Mouse (Mus musculus): ENCODE measurements around the gene Dok5. TPM values are rescaled to one million over a fixed set of nuclear protein-coding genes. Genes with fewer than 3 reads are reported as not detected.

Dok5 gene
- polyA plus RNA-seq (2012; rRNA removed), result 0.07 and 0.11 TPM in 2 replicates

GRCm38 (mm10) chr2:170731632-170732561 lies at the start of gene Dok5:
Gene Dok5 (plus strand): TSS chr2:170731807.
- Histone ChIP-seq H3K4me1 (ENCODE audit: control insufficient read depth, insufficient read depth, low read length) (peaks cover 8% of the 10 kb centered on the region), H3K4me3 (ENCODE audit: control insufficient read depth, low read depth, low read length) (peak within 1 kb of the TSS; percentile 18), H3K27me3 (ENCODE audit: control insufficient read depth, insufficient read depth, low read length) (no peaks in the 10 kb centered on the region; the same call in 1 of the 2 replicates), H3K27ac (ENCODE audit: control insufficient read depth, insufficient read depth, low read depth, low read length) (no peak within 1 kb of the TSS), H3K36me3 (ENCODE audit: control insufficient read depth, insufficient read depth, low read length) (no peaks in the 10 kb centered on the region)
- TF ChIP-seq CTCF (IDR thresholded peaks at IDR 0.05; ENCODE audit: control insufficient read depth, insufficient read depth, insufficient replicate concordance, low read depth, low read length) (no peak), POLR2A (IDR thresholded peaks at IDR 0.05; ENCODE audit: control insufficient read depth, low read depth, low read length) (no peak)

DNA sequence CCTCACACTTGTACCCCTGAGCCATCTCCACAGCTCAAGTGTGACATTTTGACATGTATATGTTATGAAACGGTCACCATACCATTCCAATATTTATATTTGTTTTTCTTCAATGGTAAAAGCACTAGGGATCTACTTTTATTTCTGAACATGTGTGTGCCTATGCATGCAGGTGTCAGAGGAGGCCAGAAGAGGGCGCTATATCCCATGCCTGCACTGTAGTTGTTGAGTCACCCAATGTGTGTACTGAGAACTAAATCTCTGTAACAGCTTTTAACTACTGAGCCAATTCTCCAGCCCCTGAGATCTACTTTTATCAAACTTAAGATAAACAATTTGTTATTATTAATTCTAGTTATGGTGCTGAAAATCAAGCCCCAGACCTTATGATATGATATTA lies 48.2 kb upstream of the Dok5 start:
- Histone ChIP-seq H3K36me3 (ENCODE audit: control insufficient read depth, insufficient read depth, low read length) (no peaks in the 10 kb centered on the region), H3K27me3 (ENCODE audit: control insufficient read depth, insufficient read depth, low read length) (no peaks in the 10 kb centered on the region)
- TF ChIP-seq POLR2A (IDR thresholded peaks at IDR 0.05; ENCODE audit: control insufficient read depth, low read depth, low read length), result no peak
- peak; percentile 54; the same call in 1 of the 2 replicates for TF ChIP-seq CTCF (IDR thresholded peaks at IDR 0.05; ENCODE audit: control insufficient read depth, insufficient read depth, insufficient replicate concordance, low read depth, low read length)

GRCm38 (mm10) chr2:170695071-170695936 lies 36.3 kb upstream of the Dok5 start:
- H3K36me3 ChIP-seq (ENCODE audit: control insufficient read depth, insufficient read depth, low read length), result no peaks in the 10 kb centered on the region
- H3K27me3 ChIP-seq (ENCODE audit: control insufficient read depth, insufficient read depth, low read length), result no peaks in the 10 kb centered on the region
- no peaks in the 10 kb centered on the region for H3K4me1 ChIP-seq (ENCODE audit: control insufficient read depth, insufficient read depth, low read length)
- H3K4me3 ChIP-seq (ENCODE audit: control insufficient read depth, low read depth, low read length), result no peak overlapping the region
- H3K27ac ChIP-seq (ENCODE audit: control insufficient read depth, insufficient read depth, low read depth, low read length), result no peak overlapping the region
- TF ChIP-seq CTCF (IDR thresholded peaks at IDR 0.05; ENCODE audit: control insufficient read depth, insufficient read depth, insufficient replicate concordance, low read depth, low read length), result no peak
- TF ChIP-seq POLR2A (IDR thresholded peaks at IDR 0.05; ENCODE audit: control insufficient read depth, low read depth, low read length), result no peak

More for the DNA sequence above, 48.2 kb upstream of the Dok5 start:
- H3K27ac ChIP-seq (ENCODE audit: control insufficient read depth, insufficient read depth, low read depth, low read length), result no peak overlapping the region
- H3K4me3 ChIP-seq (ENCODE audit: control insufficient read depth, low read depth, low read length), result no peak overlapping the region
- no peaks in the 10 kb centered on the region for H3K4me1 ChIP-seq (ENCODE audit: control insufficient read depth, insufficient read depth, low read length)

DNA sequence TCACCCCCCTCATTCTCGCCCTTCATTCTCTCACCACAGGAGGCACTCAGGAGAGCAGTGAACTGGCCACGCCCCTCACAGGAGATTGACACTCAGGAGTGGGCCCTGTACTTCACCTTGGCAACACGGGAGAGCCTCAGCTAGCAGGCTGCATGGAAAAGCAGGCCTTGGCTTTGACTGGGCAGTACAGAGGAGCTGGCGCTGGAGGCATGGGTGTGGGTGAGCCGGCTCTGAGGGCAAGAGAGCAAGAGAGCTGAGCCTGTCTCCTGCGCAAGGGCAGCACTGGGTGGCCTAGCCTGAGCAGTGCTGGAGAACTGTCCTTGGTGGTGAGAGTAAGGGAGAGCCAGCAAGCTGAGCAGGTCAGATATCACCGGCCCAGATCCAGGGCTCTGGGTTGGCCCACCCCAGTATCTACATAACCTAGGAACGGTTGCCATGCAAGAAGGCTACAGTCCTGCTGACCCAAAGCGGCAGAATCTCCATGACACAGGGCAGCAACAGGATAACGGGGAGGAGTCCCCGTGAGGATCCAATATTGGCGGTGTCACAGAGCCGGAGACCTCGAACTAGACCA lies 35.6 kb upstream of the Dok5 start:
- H3K4me3 ChIP-seq (ENCODE audit: control insufficient read depth, low read depth, low read length), result no peak overlapping the region
- no peaks in the 10 kb centered on the region for H3K36me3 ChIP-seq (ENCODE audit: control insufficient read depth, insufficient read depth, low read length)
- no peaks in the 10 kb centered on the region for H3K27me3 ChIP-seq (ENCODE audit: control insufficient read depth, insufficient read depth, low read length)
- TF ChIP-seq POLR2A (IDR thresholded peaks at IDR 0.05; ENCODE audit: control insufficient read depth, low read depth, low read length) (no peak), CTCF (IDR thresholded peaks at IDR 0.05; ENCODE audit: control insufficient read depth, insufficient read depth, insufficient replicate concordance, low read depth, low read length) (no peak)
- no peaks in the 10 kb centered on the region for H3K4me1 ChIP-seq (ENCODE audit: control insufficient read depth, insufficient read depth, low read length)
- no peak overlapping the region for H3K27ac ChIP-seq (ENCODE audit: control insufficient read depth, insufficient read depth, low read depth, low read length)

- H3K27ac ChIP-seq (ENCODE audit: control insufficient read depth, insufficient read depth, low read depth, low read length), result no peak overlapping the region
- no peaks in the 10 kb centered on the region for H3K36me3 ChIP-seq (ENCODE audit: control insufficient read depth, insufficient read depth, low read length)
- H3K27me3 ChIP-seq (ENCODE audit: control insufficient read depth, insufficient read depth, low read length), result no peaks in the 10 kb centered on the region
These were observed 31.1 kb upstream of the Dok5 start for GRCm38 (mm10) chr2:170700471-170700870.

DNA sequence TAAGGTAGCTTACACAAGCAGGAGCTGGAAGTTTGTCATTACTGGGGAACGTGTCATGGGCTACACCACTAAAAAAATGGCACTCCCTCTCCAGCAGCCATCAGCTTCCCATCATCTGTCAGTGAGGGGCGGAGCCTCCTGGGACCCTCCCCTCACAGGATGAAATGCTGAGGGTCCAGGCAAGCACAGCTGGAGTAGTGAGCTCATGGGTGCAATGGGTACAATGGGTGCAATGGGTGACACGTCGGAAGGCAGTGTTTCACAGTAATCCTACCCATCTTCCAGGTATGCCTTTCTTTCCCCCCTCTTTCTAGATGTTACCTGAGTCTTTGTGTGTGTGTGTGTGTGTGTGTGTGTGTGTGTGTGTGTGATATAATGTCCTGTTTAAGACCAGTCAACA lies 25.1 kb upstream of the Dok5 start:
- H3K36me3 ChIP-seq (ENCODE audit: control insufficient read depth, insufficient read depth, low read length), result no peaks in the 10 kb centered on the region
- no peak overlapping the region for H3K4me3 ChIP-seq (ENCODE audit: control insufficient read depth, low read depth, low read length)
- H3K4me1 ChIP-seq (ENCODE audit: control insufficient read depth, insufficient read depth, low read length), result peaks cover 2% of the 10 kb centered on the region
- no peaks in the 10 kb centered on the region for H3K27me3 ChIP-seq (ENCODE audit: control insufficient read depth, insufficient read depth, low read length)
- H3K27ac ChIP-seq (ENCODE audit: control insufficient read depth, insufficient read depth, low read depth, low read length), result no peak overlapping the region
- TF ChIP-seq CTCF (IDR thresholded peaks at IDR 0.05; ENCODE audit: control insufficient read depth, insufficient read depth, insufficient replicate concordance, low read depth, low read length), result no peak
- TF ChIP-seq POLR2A (IDR thresholded peaks at IDR 0.05; ENCODE audit: control insufficient read depth, low read depth, low read length), result no peak

More at GRCm38 (mm10) chr2:170700471-170700870, 31.1 kb upstream of the Dok5 start:
- Histone ChIP-seq H3K4me1 (ENCODE audit: control insufficient read depth, insufficient read depth, low read length) (no peaks in the 10 kb centered on the region), H3K4me3 (ENCODE audit: control insufficient read depth, low read depth, low read length) (no peak overlapping the region)
- no peak for TF ChIP-seq CTCF (IDR thresholded peaks at IDR 0.05; ENCODE audit: control insufficient read depth, insufficient read depth, insufficient replicate concordance, low read depth, low read length)
- TF ChIP-seq POLR2A (IDR thresholded peaks at IDR 0.05; ENCODE audit: control insufficient read depth, low read depth, low read length), result no peak
